Mouse (Mus musculus): ENCODE measurements around the gene Prr12. TPM values are rescaled to one million over a fixed set of nuclear protein-coding genes. Genes with fewer than 3 reads are reported as not detected.

Prr12 gene
- polyA plus RNA-seq, 1 experiment from 2014 or later = 2.0 TPM

DNA sequence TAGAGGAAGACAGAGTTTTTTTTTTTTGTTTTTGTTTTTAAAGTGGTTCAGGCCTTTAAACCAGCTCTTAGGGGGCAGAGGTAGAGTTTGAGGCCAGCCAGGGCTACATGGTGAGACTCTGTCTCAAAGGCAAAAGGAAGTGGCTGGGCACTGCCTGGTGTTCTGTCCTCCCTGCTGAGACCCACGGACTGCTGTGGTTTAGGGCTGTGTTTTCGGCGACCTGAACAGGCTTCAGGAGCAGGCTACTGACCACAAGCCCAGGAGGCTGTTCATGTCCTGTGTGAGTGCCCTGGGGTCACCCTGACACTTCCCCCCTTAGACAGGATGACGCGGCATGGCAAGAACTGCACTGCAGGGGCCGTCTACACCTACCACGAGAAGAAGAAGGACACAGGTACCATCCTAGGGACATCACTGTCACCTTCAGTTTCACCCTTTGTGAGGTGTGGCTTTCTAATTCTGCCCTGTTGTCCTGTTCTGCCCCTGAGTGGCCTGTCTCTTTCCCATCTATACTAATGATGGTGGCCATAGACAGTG lies 20.6 kb upstream of the Prr12 start:
- no peak overlapping the region for H3K27ac ChIP-seq (ENCODE audit: low read length)
- peaks cover 3% of the 10 kb centered on the region for H3K4me1 ChIP-seq (ENCODE audit: control insufficient read depth, low read depth, low read length)
- 52% methylated on average over 7 of the region's 7 CpGs for WGBS (ENCODE audit: insufficient replicate concordance)
- H3K9ac ChIP-seq (ENCODE audit: low read depth, low read length) = no peak overlapping the region
- H3K4me2 ChIP-seq (ENCODE audit: low read depth, low read length) = no peak overlapping the region
- no peaks in the 10 kb centered on the region for H3K9me3 ChIP-seq (replicated peaks; ENCODE audit: control insufficient read depth, low read length)
- H3K4me3 ChIP-seq (ENCODE audit: low read depth, low read length) = no peak overlapping the region
- ATAC-seq (ENCODE audit: low read depth) = no peak
- peaks cover 7% of the 10 kb centered on the region for H3K36me3 ChIP-seq (ENCODE audit: control insufficient read depth, insufficient read depth)
- H3K27me3 ChIP-seq (ENCODE audit: control insufficient read depth, insufficient read depth, low read depth, low read length) = no peaks in the 10 kb centered on the region

DNA sequence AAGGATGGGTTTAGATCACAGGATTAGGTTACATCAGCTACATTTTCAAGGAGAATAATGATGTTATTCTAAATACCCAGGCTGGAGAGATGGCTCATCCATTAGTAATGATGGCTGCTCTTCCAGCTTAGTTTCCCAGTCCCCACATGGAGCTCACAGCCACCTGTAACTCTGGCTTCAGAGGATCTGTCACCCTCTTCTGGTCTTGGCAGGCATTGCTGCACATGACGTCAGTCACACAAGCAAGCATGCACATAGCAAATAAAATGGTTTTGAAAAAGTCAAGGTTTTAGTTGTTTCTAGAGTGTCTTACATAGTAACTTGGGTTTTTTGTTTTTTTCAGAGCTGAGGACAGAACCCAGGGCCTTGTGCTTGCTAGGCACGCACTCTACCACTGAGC lies 19.5 kb upstream of the Prr12 start:
- no peak for ATAC-seq (ENCODE audit: low read depth)
- Histone ChIP-seq H3K4me1 (ENCODE audit: control insufficient read depth, low read depth, low read length) (peaks cover 7% of the 10 kb centered on the region), H3K27me3 (ENCODE audit: control insufficient read depth, insufficient read depth, low read depth, low read length) (no peaks in the 10 kb centered on the region)

DNA sequence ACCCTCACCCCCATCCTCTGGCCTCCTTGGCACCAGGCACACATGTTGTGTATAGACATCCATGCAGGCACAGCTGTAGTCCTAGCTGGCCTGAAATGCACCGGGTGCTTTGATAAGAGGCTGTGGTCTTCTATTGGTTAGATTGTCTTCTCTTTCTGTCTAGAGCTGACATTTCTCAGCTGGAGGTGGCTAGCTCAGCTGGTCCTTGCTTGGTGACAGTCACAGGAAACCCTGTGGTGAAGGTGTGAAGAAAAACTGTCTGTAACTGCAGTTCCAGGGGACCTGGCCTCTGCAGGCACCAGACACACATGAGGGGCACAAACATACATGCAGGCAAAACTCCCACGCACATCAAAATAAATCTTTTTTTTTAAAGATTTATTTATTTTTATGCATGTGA lies 17.0 kb upstream of the Prr12 start:
- no peaks in the 10 kb centered on the region for H3K9me3 ChIP-seq (replicated peaks; ENCODE audit: control insufficient read depth, low read length)
- peaks cover 5% of the 10 kb centered on the region; the same call in 1 of the 2 replicates for H3K4me1 ChIP-seq (ENCODE audit: control insufficient read depth, low read depth, low read length)
- no peak overlapping the region for H3K4me2 ChIP-seq (ENCODE audit: low read depth, low read length)
- no peak overlapping the region for H3K9ac ChIP-seq (ENCODE audit: low read depth, low read length)
- WGBS (ENCODE audit: insufficient replicate concordance) = 55% methylated on average over 2 of the region's 2 CpGs
- no peak overlapping the region for H3K4me3 ChIP-seq (ENCODE audit: low read depth, low read length)
- no peak overlapping the region for H3K27ac ChIP-seq (ENCODE audit: low read length)
- no peaks in the 10 kb centered on the region for H3K27me3 ChIP-seq (ENCODE audit: control insufficient read depth, insufficient read depth, low read depth, low read length)
- no peaks in the 10 kb centered on the region for H3K36me3 ChIP-seq (ENCODE audit: control insufficient read depth, insufficient read depth)
- no peak for ATAC-seq (ENCODE audit: low read depth)

More for the DNA sequence above, 19.5 kb upstream of the Prr12 start:
- Histone ChIP-seq H3K4me3 (ENCODE audit: low read depth, low read length) (no peak overlapping the region), H3K9ac (ENCODE audit: low read depth, low read length) (no peak overlapping the region), H3K36me3 (ENCODE audit: control insufficient read depth, insufficient read depth) (peaks cover 4% of the 10 kb centered on the region), H3K27ac (ENCODE audit: low read length) (no peak overlapping the region), H3K4me2 (ENCODE audit: low read depth, low read length) (no peak overlapping the region), H3K9me3 (replicated peaks; ENCODE audit: control insufficient read depth, low read length) (no peaks in the 10 kb centered on the region)
- 67% methylated on average over 2 of the region's 2 CpGs for WGBS (ENCODE audit: insufficient replicate concordance)

DNA sequence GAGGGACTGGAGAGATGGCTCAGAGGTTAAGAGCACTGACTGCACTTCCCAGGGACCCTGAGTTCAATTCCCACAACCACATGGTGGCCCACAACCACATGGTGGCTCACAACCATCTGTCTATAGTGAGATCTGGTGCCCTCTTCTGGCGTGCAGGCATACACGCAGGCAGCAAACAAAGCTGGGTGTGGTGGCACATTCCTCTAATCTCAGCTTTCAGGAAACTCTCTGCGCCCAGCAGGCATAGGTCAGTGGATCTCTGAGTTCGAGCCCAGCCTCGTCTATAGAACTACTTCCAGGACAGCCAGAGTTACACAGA lies 15.3 kb upstream of the Prr12 start:
- 10% methylated on average over 5 of the region's 5 CpGs for WGBS (ENCODE audit: insufficient replicate concordance)
- Histone ChIP-seq H3K36me3 (ENCODE audit: control insufficient read depth, insufficient read depth) (no peaks in the 10 kb centered on the region), H3K4me3 (ENCODE audit: low read depth, low read length) (no peak overlapping the region), H3K4me2 (ENCODE audit: low read depth, low read length) (no peak overlapping the region), H3K9me3 (replicated peaks; ENCODE audit: control insufficient read depth, low read length) (no peaks in the 10 kb centered on the region), H3K9ac (ENCODE audit: low read depth, low read length) (no peak overlapping the region), H3K27ac (ENCODE audit: low read length) (no peak overlapping the region), H3K27me3 (ENCODE audit: control insufficient read depth, insufficient read depth, low read depth, low read length) (no peaks in the 10 kb centered on the region), H3K4me1 (ENCODE audit: control insufficient read depth, low read depth, low read length) (peaks cover 17% of the 10 kb centered on the region)
- peak; percentile 51 for ATAC-seq (ENCODE audit: low read depth)

DNA sequence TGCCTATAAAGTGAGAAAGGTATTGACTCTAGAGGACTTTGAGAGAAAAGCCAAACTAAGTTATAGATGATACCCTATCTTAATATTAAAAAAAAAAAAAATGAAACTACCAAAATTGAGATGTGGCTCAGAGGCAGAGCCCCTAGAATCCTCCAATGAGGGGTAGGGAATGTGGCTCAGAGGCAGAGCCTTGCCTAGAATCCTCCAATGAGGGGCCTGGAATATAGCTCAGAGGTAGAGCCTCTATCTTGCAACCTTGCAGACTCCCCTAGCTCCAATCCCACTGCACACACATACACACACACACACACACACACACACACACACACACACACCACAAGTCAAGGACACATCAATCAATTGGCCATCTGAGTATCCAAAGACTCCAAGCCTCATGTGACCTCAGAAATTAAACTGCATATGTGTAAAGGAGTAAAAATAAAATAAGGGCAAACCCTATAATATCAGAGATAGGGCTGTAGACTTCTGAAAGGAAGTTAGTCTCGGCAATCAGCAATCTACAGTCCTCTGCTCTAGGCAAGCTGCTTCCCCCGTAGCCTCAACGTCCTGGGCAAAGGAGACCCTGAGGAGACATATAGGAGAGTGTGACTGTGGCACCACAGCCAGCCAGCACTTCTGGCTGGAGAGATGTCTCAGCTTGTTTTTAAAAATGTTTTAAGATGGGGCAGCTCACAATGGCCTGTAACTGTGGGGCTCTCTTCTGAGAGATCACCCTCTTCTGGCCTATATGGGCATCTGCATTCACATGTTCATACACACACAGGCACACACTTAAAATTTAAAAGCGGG lies 14.7 kb upstream of the Prr12 start:
- WGBS (ENCODE audit: insufficient replicate concordance) = 42% methylated on average over 4 of the region's 4 CpGs
- peak; percentile 8; the same call in 1 of the 2 replicates for ATAC-seq (ENCODE audit: low read depth)
- Histone ChIP-seq H3K9ac (ENCODE audit: low read depth, low read length) (no peak overlapping the region), H3K27me3 (ENCODE audit: control insufficient read depth, insufficient read depth, low read depth, low read length) (no peaks in the 10 kb centered on the region), H3K4me3 (ENCODE audit: low read depth, low read length) (no peak overlapping the region), H3K27ac (ENCODE audit: low read length) (no peak overlapping the region), H3K4me1 (ENCODE audit: control insufficient read depth, low read depth, low read length) (peaks cover 17% of the 10 kb centered on the region), H3K36me3 (ENCODE audit: control insufficient read depth, insufficient read depth) (no peaks in the 10 kb centered on the region), H3K9me3 (replicated peaks; ENCODE audit: control insufficient read depth, low read length) (no peaks in the 10 kb centered on the region), H3K4me2 (ENCODE audit: low read depth, low read length) (no peak overlapping the region)

DNA sequence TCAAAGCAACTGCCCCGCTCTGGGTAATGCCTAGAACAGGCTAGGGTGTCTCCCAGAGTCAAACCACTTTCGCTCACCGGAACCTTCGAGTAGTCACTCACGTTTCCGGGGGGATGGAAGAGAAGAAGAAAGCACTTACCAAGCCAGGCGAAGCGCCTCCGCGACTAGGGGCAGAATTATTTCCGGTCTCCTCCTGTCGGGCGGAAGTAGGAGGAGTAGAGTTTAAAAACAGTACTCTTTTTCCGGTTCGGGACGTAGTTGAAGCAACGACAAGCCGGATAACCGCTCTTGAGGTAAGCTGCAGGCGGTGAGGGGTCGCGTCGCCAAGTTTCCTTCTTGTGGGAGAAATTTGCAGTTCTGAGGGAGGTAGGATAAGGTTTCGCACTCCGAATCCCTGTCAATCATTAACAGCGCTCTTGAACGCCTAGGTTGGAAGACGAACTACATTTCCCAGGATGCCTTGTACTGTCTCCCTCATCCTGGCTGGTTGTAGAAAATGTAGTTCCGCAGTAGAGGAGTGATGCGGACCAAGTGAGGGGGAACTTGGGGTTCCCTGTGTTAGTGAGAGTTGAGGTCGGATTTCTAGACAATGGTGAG lies 9.7 kb upstream of the Prr12 start, which contains the start of the genes Nosip and Prrg2:
Gene Nosip, plus strand, starts transcription at position 191 of the 597 bp plus-strand sequence.
Gene Prrg2, minus strand, starts transcription at position 439 of the 597 bp plus-strand sequence.
- peak; percentile 90 for ATAC-seq (ENCODE audit: low read depth)
- Histone ChIP-seq H3K9me3 (replicated peaks; ENCODE audit: control insufficient read depth, low read length) (no peaks in the 10 kb centered on the region), H3K4me1 (ENCODE audit: control insufficient read depth, low read depth, low read length) (peaks cover 23% of the 10 kb centered on the region), H3K4me3 (ENCODE audit: low read depth, low read length) (peak within 1 kb of the TSS; percentile 84), H3K27me3 (ENCODE audit: control insufficient read depth, insufficient read depth, low read depth, low read length) (no peaks in the 10 kb centered on the region), H3K4me2 (ENCODE audit: low read depth, low read length) (peak within 1 kb of the TSS; percentile 64), H3K36me3 (ENCODE audit: control insufficient read depth, insufficient read depth) (no peaks in the 10 kb centered on the region), H3K27ac (ENCODE audit: low read length) (peak within 1 kb of the TSS; percentile 94), H3K9ac (ENCODE audit: low read depth, low read length) (peak within 1 kb of the TSS; percentile 81)
- 0% methylated on average over 31 of the region's 31 CpGs for WGBS (ENCODE audit: insufficient replicate concordance)

DNA sequence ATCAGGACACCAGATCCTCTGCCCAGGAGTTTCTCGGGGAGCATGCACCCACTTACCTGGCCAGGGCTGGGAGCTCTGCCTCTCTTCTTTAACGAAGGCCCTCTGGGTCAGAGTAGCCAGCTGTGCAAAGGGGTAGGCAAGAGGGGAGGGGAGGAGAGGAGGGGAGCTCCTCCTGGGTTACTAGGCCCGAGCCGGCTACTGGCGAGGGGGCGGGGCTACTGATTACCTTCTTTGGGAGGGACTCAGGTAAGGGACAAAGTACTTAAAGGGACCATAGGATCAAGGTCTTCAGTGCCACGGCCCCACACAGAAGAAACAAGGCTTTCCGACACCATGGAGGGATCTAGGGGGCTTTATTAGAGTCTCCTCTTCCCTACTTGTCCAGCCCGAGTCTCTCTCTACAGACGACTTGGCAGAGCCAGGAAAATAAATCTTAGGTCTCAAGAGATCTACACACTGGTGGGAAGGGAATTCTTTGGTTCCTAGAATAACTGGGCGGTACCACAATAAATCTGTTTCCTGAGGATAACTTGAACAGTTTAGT lies 8.9 kb upstream of the Prr12 start:
- peak; percentile 42 for ATAC-seq (ENCODE audit: low read depth)
- 25% methylated on average over 11 of the region's 11 CpGs for WGBS (ENCODE audit: insufficient replicate concordance)
- no peaks in the 10 kb centered on the region for H3K36me3 ChIP-seq (ENCODE audit: control insufficient read depth, insufficient read depth)
- peaks cover 23% of the 10 kb centered on the region for H3K4me1 ChIP-seq (ENCODE audit: control insufficient read depth, low read depth, low read length)
- peak overlapping the region; percentile 39 for H3K9ac ChIP-seq (ENCODE audit: low read depth, low read length)
- H3K4me3 ChIP-seq (ENCODE audit: low read depth, low read length) = peak overlapping the region; percentile 84
- H3K9me3 ChIP-seq (replicated peaks; ENCODE audit: control insufficient read depth, low read length) = no peaks in the 10 kb centered on the region
- peak overlapping the region; percentile 64 for H3K4me2 ChIP-seq (ENCODE audit: low read depth, low read length)
- H3K27ac ChIP-seq (ENCODE audit: low read length) = peak overlapping the region; percentile 94
- H3K27me3 ChIP-seq (ENCODE audit: control insufficient read depth, insufficient read depth, low read depth, low read length) = no peaks in the 10 kb centered on the region

DNA sequence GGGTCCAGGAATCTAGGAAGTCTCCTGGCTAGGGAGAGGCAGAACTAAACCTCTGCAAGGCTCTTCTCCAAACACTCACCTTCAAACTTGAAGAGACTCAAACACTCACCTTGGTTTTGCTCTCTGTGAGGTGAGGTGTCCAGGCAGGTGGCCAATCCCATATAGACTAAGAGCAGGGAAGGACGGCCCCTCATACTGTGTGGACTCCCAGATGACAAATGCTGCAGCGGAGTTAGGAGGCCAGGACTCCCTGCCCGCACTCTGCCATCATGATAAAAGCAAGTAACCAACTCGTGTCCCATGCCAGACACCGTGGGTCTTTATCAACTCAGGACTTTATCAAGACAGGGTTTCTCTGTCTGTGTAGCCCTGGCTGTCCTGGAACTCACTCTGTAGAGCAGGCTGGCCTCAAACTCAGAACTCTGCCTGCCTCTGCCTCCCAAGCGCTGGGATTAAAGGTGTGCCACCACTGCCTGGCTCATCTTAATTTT lies 8.0 kb upstream of the Prr12 start:
- H3K4me3 ChIP-seq (ENCODE audit: low read depth, low read length) = no peak overlapping the region
- no peaks in the 10 kb centered on the region for H3K36me3 ChIP-seq (ENCODE audit: control insufficient read depth, insufficient read depth)
- 49% methylated on average over 6 of the region's 6 CpGs for WGBS (ENCODE audit: insufficient replicate concordance)
- no peak overlapping the region for H3K9ac ChIP-seq (ENCODE audit: low read depth, low read length)
- H3K9me3 ChIP-seq (replicated peaks; ENCODE audit: control insufficient read depth, low read length) = no peaks in the 10 kb centered on the region
- peaks cover 23% of the 10 kb centered on the region for H3K4me1 ChIP-seq (ENCODE audit: control insufficient read depth, low read depth, low read length)
- H3K27me3 ChIP-seq (ENCODE audit: control insufficient read depth, insufficient read depth, low read depth, low read length) = no peaks in the 10 kb centered on the region
- no peak for ATAC-seq (ENCODE audit: low read depth)
- H3K4me2 ChIP-seq (ENCODE audit: low read depth, low read length) = peak overlapping the region; percentile 64; the same call in 1 of the 2 replicates
- no peak overlapping the region for H3K27ac ChIP-seq (ENCODE audit: low read length)

Data from liver, embryonic 16.5 days (tissue).